Comparison of ENCODE assay signal across 31 mouse cellular contexts in the genomic region with DNA sequence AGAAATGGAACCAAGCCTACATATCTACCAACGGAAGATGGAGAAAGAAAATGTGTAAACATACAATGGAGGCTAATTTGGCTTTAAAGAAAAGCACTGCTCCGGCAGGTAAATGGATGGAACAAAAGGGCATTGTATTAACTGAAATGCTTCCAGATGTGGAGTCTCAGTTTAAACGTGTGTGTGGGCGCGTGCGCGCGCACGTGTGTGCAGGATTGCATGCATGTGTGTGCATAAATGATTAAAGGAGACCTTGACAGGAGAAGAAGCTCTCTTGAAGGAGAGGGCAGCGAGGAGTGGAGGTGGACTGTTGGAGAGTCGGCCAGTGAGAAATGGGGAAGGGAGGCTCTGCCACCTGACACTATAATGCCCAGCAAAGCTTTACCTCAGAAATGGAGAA. TPM values are rescaled to one million over a fixed set of nuclear protein-coding genes. Genes with fewer than 3 reads are reported as not detected.
DNase-seq lines count a peak whose midpoint lies in the region; ATAC-seq lines count a peak whose summit lies in the region.
"Had no signal": no experiment of that assay in that cellular context is flagged by ENCODE, and none has a peak within 500 bp of the region (broad histone marks: within the 10 kb centered on the region; RNA-seq: fewer than 3 reads in every experiment).

No protein-coding gene starts in this region.

- no peaks in the 10 kb centered on the region for H3K9me3 ChIP-seq in embryonic facial prominence, embryonic 10.5 days
- H3K9me3 ChIP-seq in embryonic facial prominence, embryonic 12.5 days = no peaks in the 10 kb centered on the region
- no peaks in the 10 kb centered on the region for H3K9me3 ChIP-seq in limb, embryonic 12.5 days
- H3K9me3 ChIP-seq: forebrain, embryonic 10.5 days; forebrain, embryonic 13.5 days; G1E; heart, embryonic 12.5 days; heart, embryonic 15.5 days had no signal

- H3K4me3 ChIP-seq in embryonic facial prominence, embryonic 10.5 days = no peak overlapping the region
- H3K4me3 ChIP-seq in embryonic facial prominence, embryonic 12.5 days = no peak overlapping the region
- H3K4me3 ChIP-seq in limb, embryonic 12.5 days (replicated peaks) = no peak overlapping the region
- H3K4me3 ChIP-seq: forebrain, embryonic 10.5 days; forebrain, embryonic 13.5 days; heart, embryonic 12.5 days; heart, embryonic 15.5 days had no signal

- no peak overlapping the region for H3K9ac ChIP-seq in embryonic facial prominence, embryonic 12.5 days
- H3K9ac ChIP-seq in limb, embryonic 12.5 days (replicated peaks) = no peak overlapping the region
- H3K9ac ChIP-seq: forebrain, embryonic 13.5 days; heart, embryonic 12.5 days; heart, embryonic 15.5 days; hindbrain, embryonic 14.5 days had no signal

- H3K36me3 ChIP-seq in embryonic facial prominence, embryonic 10.5 days (replicated peaks) = no peaks in the 10 kb centered on the region
- H3K36me3 ChIP-seq in embryonic facial prominence, embryonic 12.5 days = no peaks in the 10 kb centered on the region
- H3K36me3 ChIP-seq in limb, embryonic 12.5 days = no peaks in the 10 kb centered on the region
- H3K36me3 ChIP-seq: forebrain, embryonic 10.5 days; heart, embryonic 12.5 days; heart, embryonic 15.5 days had no signal

- peaks cover 11% of the 10 kb centered on the region for H3K4me1 ChIP-seq in embryonic facial prominence, embryonic 10.5 days
- peaks cover 12% of the 10 kb centered on the region for H3K4me1 ChIP-seq in embryonic facial prominence, embryonic 12.5 days
- H3K4me1 ChIP-seq in limb, embryonic 12.5 days (replicated peaks) = peaks cover 26% of the 10 kb centered on the region
- H3K4me1 ChIP-seq: forebrain, embryonic 10.5 days; forebrain, embryonic 13.5 days had no signal

- no peaks in the 10 kb centered on the region for H3K27me3 ChIP-seq in embryonic facial prominence, embryonic 10.5 days (replicated peaks; ENCODE audit: low read depth, poor library complexity, severe bottlenecking)
- H3K27me3 ChIP-seq in embryonic facial prominence, embryonic 12.5 days = no peaks in the 10 kb centered on the region
- no peaks in the 10 kb centered on the region for H3K27me3 ChIP-seq in limb, embryonic 12.5 days
- H3K27me3 ChIP-seq: CH12.LX; forebrain, embryonic 13.5 days; heart, embryonic 12.5 days; heart, embryonic 15.5 days; Patski had no signal

- ATAC-seq in embryonic facial prominence, embryonic 12.5 days (ENCODE audit: insufficient number of reproducible peaks, insufficient read depth, low FRiP score, low TSS enrichment) = no peak
- ATAC-seq in limb, embryonic 12.5 days (ENCODE audit: insufficient number of reproducible peaks, insufficient read depth, low FRiP score, low TSS enrichment, low read depth) = no peak
- ATAC-seq: forebrain, embryonic 13.5 days; forebrain, embryonic 16.5 days; hindbrain, postnatal 0 days; inflammation-experienced regulatory T-cells, adult 6 months; intestine, embryonic 16.5 days; Patski had no signal

- H3K27ac ChIP-seq in embryonic facial prominence, embryonic 10.5 days (replicated peaks) = no peak overlapping the region
- H3K27ac ChIP-seq in embryonic facial prominence, embryonic 12.5 days = peak overlapping the region; percentile 55; the same call in 1 of the 2 replicates
- H3K27ac ChIP-seq in limb, embryonic 12.5 days = peak overlapping the region; percentile 67
- H3K27ac ChIP-seq: forebrain, embryonic 10.5 days; forebrain, embryonic 13.5 days; heart, embryonic 15.5 days; hindbrain, embryonic 14.5 days; hindbrain, postnatal 0 days had no signal

- H3K4me2 ChIP-seq in embryonic facial prominence, embryonic 12.5 days (replicated peaks) = no peak overlapping the region
- no peak overlapping the region for H3K4me2 ChIP-seq in limb, embryonic 12.5 days
- H3K4me2 ChIP-seq: forebrain, embryonic 13.5 days; heart, embryonic 12.5 days; heart, embryonic 15.5 days; hindbrain, embryonic 14.5 days had no signal

- DNase-seq in embryonic facial prominence, embryonic 10.5 days (ENCODE audit: low spot score) = peak; percentile 50
- DNase-seq in forelimb bud, embryonic 11.5 days (ENCODE audit: low read depth, low spot score) = peak; percentile 69
- no peak for DNase-seq in adrenal gland, postnatal 4 days (ENCODE audit: low spot score in 2 of 2)
- no peak for DNase-seq in heart, adult 18-20 months
- DNase-seq in right cerebral cortex, postnatal 10 days (ENCODE audit: low spot score in 2 of 2) = no peak
- DNase-seq in heart, adult 11 months = no peak
- DNase-seq: adrenal gland, postnatal 10 days; adrenal gland, postnatal 36 days; B cell, adult 2 months; cerebellum, adult 11 months; cerebellum, adult 8-10 months; cerebellum, postnatal 10 days; cerebellum, postnatal 36 days; gastrocnemius, postnatal 25 days; heart, postnatal 10 days; heart, postnatal 36 days; kidney, adult 18-20 months had no signal

- WGBS in embryonic facial prominence, embryonic 10.5 days = 65% methylated on average over 11 of the region's 11 CpGs
- 50% methylated on average over 11 of the region's 11 CpGs for WGBS in embryonic facial prominence, embryonic 12.5 days
- 49% methylated on average over 11 of the region's 11 CpGs for WGBS in limb, embryonic 12.5 days

RNA-seq across cellular contexts. Expression of a gene that starts 58.4 kb away (rescaled TPM):
- polyA plus RNA-seq in embryonic facial prominence, embryonic 10.5 days (2016; fragmentation: Nextera tagmentation; extraction: Ambion mirVana) = 14.9 and 17.2 TPM in 2 replicates
- 18.2 and 19.7 TPM in 2 replicates for polyA plus RNA-seq in embryonic facial prominence, embryonic 12.5 days (2016; fragmentation: Nextera tagmentation; extraction: Ambion mirVana)
- polyA plus RNA-seq in limb, embryonic 12.5 days (2016; fragmentation: Nextera tagmentation; extraction: Ambion mirVana) = 18.4 and 19.1 TPM in 2 replicates
- total RNA-seq in adrenal gland, postnatal 4 days (2021) = 10 to 100 TPM; 20.1 to 21.1 TPM
- total RNA-seq in heart, adult 18-20 months (2021) = 10 to 100 TPM; 11.7 to 13.8 TPM

Comparison
In these comparisons a context has a peak if more than half of its experiments do, and no peak if none do; other contexts are left out.
1. DNase-seq: peak in embryonic facial prominence, embryonic 10.5 days (single experiment) and forelimb bud, embryonic 11.5 days (single experiment); none in adrenal gland, postnatal 4 days (0 of 2), heart, adult 18-20 months (0 of 2), right cerebral cortex, postnatal 10 days (0 of 2) and heart, adult 11 months (single experiment).